ENCODE assay signal across 9 mouse cellular contexts in genomic region chr7:25305481-25305880, GRCm38 (mm10). TPM values are rescaled to one million over a fixed set of nuclear protein-coding genes. Genes with fewer than 3 reads are reported as not detected.
A peak's percentile ranks its signal among the peaks of the same experiment; 100 is the strongest.
DNase-seq lines count a peak whose midpoint lies in the region; ATAC-seq and TF ChIP-seq lines count a peak whose summit lies in the region.
"Had no signal": no experiment of that assay in that cellular context is flagged by ENCODE, and none has a peak within 500 bp of the region (broad histone marks: within the 10 kb centered on the region; RNA-seq: fewer than 3 reads in every experiment).

No protein-coding gene starts in this region.

- peak overlapping the region; percentile 84 for H3K4me2 ChIP-seq in neural tube, embryonic 13.5 days

- peak overlapping the region; percentile 89 for H3K9ac ChIP-seq in neural tube, embryonic 13.5 days

- no peak for DNase-seq in left cerebral cortex, adult 2 months (ENCODE audit: extremely low spot score in 1 of 2, low spot score in 2 of 2)
- DNase-seq in left cerebral cortex, adult 11 months (ENCODE audit: low spot score): no peak
- DNase-seq in forebrain, embryonic 10.5 days (ENCODE audit: extremely low spot score, low spot score): no peak
- no peak for DNase-seq in limb, embryonic 10.5 days (ENCODE audit: low spot score)
- no peak for DNase-seq in MN1 (ENCODE audit: low spot score)
- no peak for DNase-seq in embryo, embryonic 9.5 days (ENCODE audit: extremely low spot score)
- DNase-seq in thymus, postnatal 25 days: no peak

- no peak for TF ChIP-seq CTCF in left cerebral cortex, adult 2 months (IDR thresholded peaks at IDR 0.05)

- H3K27ac ChIP-seq in left cerebral cortex, adult 2 months: peak overlapping the region; percentile 83
- peak overlapping the region; percentile 75 for H3K27ac ChIP-seq in forebrain, embryonic 10.5 days
- no peak overlapping the region for H3K27ac ChIP-seq in limb, embryonic 10.5 days
- peak overlapping the region; percentile 90 for H3K27ac ChIP-seq in neural tube, embryonic 13.5 days (replicated peaks)

- peaks cover 29% of the 10 kb centered on the region for H3K4me1 ChIP-seq in forebrain, embryonic 10.5 days
- H3K4me1 ChIP-seq in limb, embryonic 10.5 days: peaks cover 17% of the 10 kb centered on the region
- H3K4me1 ChIP-seq in neural tube, embryonic 13.5 days (replicated peaks): peaks cover 22% of the 10 kb centered on the region

- 1% methylated on average over 2 of the region's 2 CpGs for WGBS in forebrain, embryonic 10.5 days
- 3% methylated on average over 2 of the region's 2 CpGs for WGBS in limb, embryonic 10.5 days
- WGBS in neural tube, embryonic 13.5 days: 0% methylated on average over 2 of the region's 2 CpGs

- peak; percentile 44; the same call in 1 of the 2 replicates for ATAC-seq in neural tube, embryonic 13.5 days (ENCODE audit: low read depth)

- H3K27me3 ChIP-seq in forebrain, embryonic 10.5 days (ENCODE audit: poor library complexity, severe bottlenecking): peaks cover 62% of the 10 kb centered on the region
- H3K27me3 ChIP-seq in limb, embryonic 10.5 days (ENCODE audit: low read depth, poor library complexity, severe bottlenecking): peaks cover 58% of the 10 kb centered on the region
- peaks cover 24% of the 10 kb centered on the region for H3K27me3 ChIP-seq in neural tube, embryonic 13.5 days

- peak overlapping the region; percentile 82 for H3K4me3 ChIP-seq in left cerebral cortex, adult 2 months
- peak overlapping the region; percentile 62 for H3K4me3 ChIP-seq in forebrain, embryonic 10.5 days
- peak overlapping the region; percentile 59 for H3K4me3 ChIP-seq in limb, embryonic 10.5 days
- peak overlapping the region; percentile 70 for H3K4me3 ChIP-seq in neural tube, embryonic 13.5 days

- H3K9me3 ChIP-seq in forebrain, embryonic 10.5 days: 0 out of 2 replicates have a peak, but pooled peaks cover 4% of the 10 kb centered on the region
- H3K9me3 ChIP-seq in limb, embryonic 10.5 days (replicated peaks): no peaks in the 10 kb centered on the region
- no peaks in the 10 kb centered on the region for H3K9me3 ChIP-seq in neural tube, embryonic 13.5 days

- no peaks in the 10 kb centered on the region for H3K36me3 ChIP-seq in forebrain, embryonic 10.5 days (replicated peaks)
- H3K36me3 ChIP-seq in limb, embryonic 10.5 days: no peaks in the 10 kb centered on the region
- peaks cover 5% of the 10 kb centered on the region; the same call in 1 of the 2 replicates for H3K36me3 ChIP-seq in neural tube, embryonic 13.5 days

- intact Hi-C loops in left cerebral cortex, adult 2 months (cut with DNase I): no loop called here

RNA-seq across cellular contexts. Expression of gene Tmem145, which starts 0.4 kb away (rescaled TPM):
- total RNA-seq in left cerebral cortex, adult 2 months (2021): 10 to 100 TPM; 51.8 to 59.3 TPM
- 1.3 and 1.8 TPM in 2 replicates for polyA plus RNA-seq in forebrain, embryonic 10.5 days (2016; fragmentation: Nextera tagmentation; extraction: Ambion mirVana)
- polyA plus RNA-seq in limb, embryonic 10.5 days (2016; fragmentation: Nextera tagmentation; extraction: Ambion mirVana): 0.14 and 0.38 TPM in 2 replicates
- 51.7 and 52.2 TPM in 2 replicates for polyA plus RNA-seq in neural tube, embryonic 13.5 days (2015; fragmentation: Nextera tagmentation; extraction: Ambion mirVana)
- total RNA-seq: hematopoietic stem cell, adult 5-6 weeks had no signal

RNA-seq across cellular contexts. Expression of gene Prr19, which starts 4.3 kb away (rescaled TPM):
- total RNA-seq in left cerebral cortex, adult 2 months (2021): under 1 TPM in 1 of 2 experiments, not detected in 1; 0.27 TPM
- 1.4 and 1.7 TPM in 2 replicates for polyA plus RNA-seq in forebrain, embryonic 10.5 days (2016; fragmentation: Nextera tagmentation; extraction: Ambion mirVana)
- polyA plus RNA-seq in limb, embryonic 10.5 days (2016; fragmentation: Nextera tagmentation; extraction: Ambion mirVana): 1.1 and 1.3 TPM in 2 replicates
- polyA plus RNA-seq in neural tube, embryonic 13.5 days (2015; fragmentation: Nextera tagmentation; extraction: Ambion mirVana): 2.1 and 2.9 TPM in 2 replicates
- total RNA-seq: hematopoietic stem cell, adult 5-6 weeks had no signal

RNA-seq across cellular contexts. Expression of gene Pafah1b3, which starts 7.7 kb away (rescaled TPM):
- 10 to 100 TPM; 27.9 to 34.2 TPM for total RNA-seq in left cerebral cortex, adult 2 months (2021)
- polyA plus RNA-seq in forebrain, embryonic 10.5 days (2016; fragmentation: Nextera tagmentation; extraction: Ambion mirVana): 246 and 257 TPM in 2 replicates
- 224 and 248 TPM in 2 replicates for polyA plus RNA-seq in limb, embryonic 10.5 days (2016; fragmentation: Nextera tagmentation; extraction: Ambion mirVana)
- 525 and 535 TPM in 2 replicates for polyA plus RNA-seq in neural tube, embryonic 13.5 days (2015; fragmentation: Nextera tagmentation; extraction: Ambion mirVana)

RNA-seq across cellular contexts. Expression of gene Megf8, which starts 11.5 kb away (rescaled TPM):
- total RNA-seq in left cerebral cortex, adult 2 months (2021): 100 to 1,000 TPM; 110 to 115 TPM
- polyA plus RNA-seq in forebrain, embryonic 10.5 days (2016; fragmentation: Nextera tagmentation; extraction: Ambion mirVana): 15.2 and 16.6 TPM in 2 replicates
- 17.6 and 22.2 TPM in 2 replicates for polyA plus RNA-seq in limb, embryonic 10.5 days (2016; fragmentation: Nextera tagmentation; extraction: Ambion mirVana)
- polyA plus RNA-seq in neural tube, embryonic 13.5 days (2015; fragmentation: Nextera tagmentation; extraction: Ambion mirVana): 18.3 TPM in 2 replicates

RNA-seq across cellular contexts. Expression of gene Cic, which starts 38.0 kb away (rescaled TPM):
- total RNA-seq in left cerebral cortex, adult 2 months (2021): 100 to 1,000 TPM; 215 to 228 TPM
- polyA plus RNA-seq in forebrain, embryonic 10.5 days (2016; fragmentation: Nextera tagmentation; extraction: Ambion mirVana): 19.4 and 20.6 TPM in 2 replicates
- polyA plus RNA-seq in limb, embryonic 10.5 days (2016; fragmentation: Nextera tagmentation; extraction: Ambion mirVana): 21.4 and 25.2 TPM in 2 replicates
- 40.2 and 43.4 TPM in 2 replicates for polyA plus RNA-seq in neural tube, embryonic 13.5 days (2015; fragmentation: Nextera tagmentation; extraction: Ambion mirVana)

Comparison
In these comparisons a context has a peak if more than half of its experiments do, and no peak if none do; other contexts are left out.
1. RNA of gene Tmem145, which starts 0.4 kb away (polyA plus RNA-seq): 51.7 to 52.2 TPM in neural tube, embryonic 13.5 days; 1.3 to 1.8 TPM in forebrain, embryonic 10.5 days and 0.14 to 0.38 TPM in limb, embryonic 10.5 days; every median in the first group is over 10 times any median in the second.
2. Peak in every context shown above with its lines, with median percentiles within 50 percentile points of each other: H3K4me3 ChIP-seq.